Mouse (Mus musculus) heart, postnatal 0 days (tissue): ENCODE results near the gene Cmtm6.

Source experiments
- CTCF ChIP-seq: IDR thresholded peaks from 2 replicates; pipeline ENCODE4 v1.5.1; 2016; ENCODE audit warnings: antibody characterized with exemption, control low read depth, low read depth
- EP300 ChIP-seq: IDR thresholded peaks from 2 replicates; pipeline ENCODE4 v1.6.1; 2016; ENCODE audit warnings: antibody characterized with exemption, low read depth

DNA sequence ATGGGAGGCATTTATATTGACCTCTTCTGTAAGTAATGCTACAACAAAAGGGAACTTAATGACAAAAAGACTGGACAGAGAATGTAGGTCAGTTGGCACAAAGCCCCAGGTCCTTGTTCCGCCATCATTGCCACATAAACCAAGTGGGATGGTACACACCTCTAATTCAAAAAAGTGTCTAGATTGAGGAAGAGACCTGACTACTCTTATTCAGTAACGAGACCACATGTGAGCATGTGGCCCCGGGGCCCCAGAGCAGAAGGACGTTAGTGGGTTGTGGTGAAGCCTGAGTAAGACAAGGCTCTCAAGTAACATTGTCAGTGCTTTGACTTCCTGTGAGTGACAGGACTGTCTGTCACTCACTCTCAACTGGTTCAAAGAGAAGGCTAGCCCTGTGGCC lies 39.3 kb downstream of the Cmtm6 start:
- no peak for TF ChIP-seq EP300
- TF ChIP-seq CTCF, result no peak
